Mouse (Mus musculus) cortical plate, adult 2 months (tissue): ENCODE results near the gene Neurl1b.

Experiments
- CTCF ChIP-seq: fragments of 200-500 bp; IDR thresholded peaks from 2 replicates; pipeline ENCODE4 v1.5.1; 2011; ENCODE audit warnings: mild to moderate bottlenecking, control low read depth, low read length; ENCODE audit not compliant: insufficient read depth; ENCODE audit errors: extremely low read depth
- POLR2A ChIP-seq: fragments of 200-500 bp; IDR thresholded peaks from 2 replicates; pipeline ENCODE4 v1.6.1; 2011; ENCODE audit warnings: mild to moderate bottlenecking, low read length, control low read depth; ENCODE audit not compliant: insufficient read depth; ENCODE audit errors: extremely low read depth

DNA sequence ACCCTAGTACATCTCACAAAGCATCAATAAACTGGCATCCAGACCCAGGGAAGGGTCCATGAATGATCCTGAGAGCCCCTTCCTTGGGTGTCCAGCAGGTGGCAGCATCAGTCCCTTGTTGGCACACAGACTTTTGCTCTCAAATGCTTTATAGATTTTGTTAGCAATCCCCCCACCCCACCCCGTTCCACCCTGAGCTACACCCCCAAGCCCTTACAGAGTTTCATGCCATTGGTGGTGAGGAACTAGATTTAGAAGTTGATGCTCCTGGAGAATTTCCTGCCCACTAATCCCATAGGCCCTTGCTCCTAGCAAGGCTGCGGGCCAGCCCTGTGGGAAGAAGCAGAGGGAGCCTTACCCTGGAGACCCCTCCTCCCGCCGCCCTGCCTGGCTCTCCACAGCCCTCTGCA is 52.1 kb downstream of the Neurl1b start:
- TF ChIP-seq POLR2A (no peak), CTCF (peak; percentile 89)
